Mouse (Mus musculus): ENCODE measurements around the gene Mcm6. TPM values are rescaled to one million over a fixed set of nuclear protein-coding genes. Genes with fewer than 3 reads are reported as not detected.

Mcm6 gene
- total RNA-seq (2021): 1 to 10 TPM; 4.5 to 7.1 TPM
- long read RNA-seq, experiment 1, full-length matches to known transcripts: 12 of 14 reads
- long read RNA-seq, experiment 1, partial matches to known transcripts: 0 of 14 reads
- long read RNA-seq, experiment 1, other reads (novel, unspliced or antisense): 2 of 14 reads
- long read RNA-seq, experiment 2, full-length matches to known transcripts: 12 of 12 reads
- long read RNA-seq, experiment 2, partial matches to known transcripts: 0 of 12 reads
- long read RNA-seq, experiment 2, other reads (novel, unspliced or antisense): 0 of 12 reads

- Histone ChIP-seq H3K27ac (no peak within 1 kb of the TSS), H3K4me3 (peak within 1 kb of the TSS; percentile 69)
- no peak for TF ChIP-seq CTCF (IDR thresholded peaks at IDR 0.05)
- intact Hi-C loops (cut with DNase I): no loop called here
- peak; percentile 89 to 91 for DNase-seq (ENCODE audit: extremely low spot score in 1 of 2, low spot score in 2 of 2)
Measured at GRCm38 (mm10) chr1:128359554-128360376, at the start of gene Mcm6. Gene Mcm6, minus strand, starts transcription at chr1:128359664.

DNA sequence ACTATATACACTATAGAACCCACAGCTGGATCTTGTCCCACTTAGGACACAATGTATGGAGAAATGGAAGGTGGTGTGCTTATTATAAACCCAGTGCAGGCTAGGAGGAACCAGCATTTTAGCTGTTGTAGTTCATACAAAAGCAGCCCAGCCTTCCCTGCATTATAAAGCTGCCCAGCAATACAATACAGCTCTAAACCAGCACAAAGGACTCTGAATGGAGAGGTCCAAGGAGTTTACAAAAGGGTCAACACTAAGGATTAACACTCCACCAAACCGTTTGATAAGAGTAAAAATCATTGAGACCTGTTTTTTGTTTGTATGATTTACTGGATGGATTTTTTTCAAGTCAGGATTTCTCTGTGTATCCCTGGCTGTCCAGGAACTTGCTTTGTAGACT, 47.4 kb upstream of the Mcm6 start:
- Histone ChIP-seq H3K27ac (no peak overlapping the region), H3K4me3 (no peak overlapping the region)
- intact Hi-C loops (cut with DNase I): no loop called here
- no peak for DNase-seq (ENCODE audit: extremely low spot score in 1 of 2, low spot score in 2 of 2)
- TF ChIP-seq CTCF (IDR thresholded peaks at IDR 0.05): no peak

GRCm38 (mm10) chr1:128405675-128406074, 46.2 kb upstream of the Mcm6 start:
- no peak for TF ChIP-seq CTCF (IDR thresholded peaks at IDR 0.05)
- no peak for DNase-seq (ENCODE audit: extremely low spot score in 1 of 2, low spot score in 2 of 2)
- intact Hi-C loops (cut with DNase I): no loop called here
- no peak overlapping the region for H3K4me3 ChIP-seq
- H3K27ac ChIP-seq: no peak overlapping the region

DNA sequence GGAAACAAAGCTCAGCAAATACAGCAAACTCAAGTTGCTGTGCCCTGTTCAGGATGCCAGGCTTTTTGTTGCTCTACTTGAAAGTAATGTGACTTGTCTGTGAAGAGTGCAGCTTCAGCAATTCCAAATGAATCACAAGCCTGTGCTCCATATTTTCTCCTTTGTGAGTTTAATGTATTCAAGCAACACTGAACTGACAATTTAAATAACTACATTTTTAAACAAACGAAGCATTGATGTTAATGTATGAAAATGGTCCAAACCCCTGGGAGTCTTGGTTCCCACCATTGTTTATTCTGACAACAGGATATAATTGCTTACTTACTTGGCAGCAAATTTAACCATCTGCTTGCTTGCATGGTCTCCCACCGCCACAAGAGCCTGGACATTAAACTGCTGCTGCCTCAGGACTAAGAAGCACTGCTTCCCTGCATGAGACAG, 45.6 kb upstream of the Mcm6 start:
- DNase-seq (ENCODE audit: extremely low spot score in 1 of 2, low spot score in 2 of 2): no peak
- intact Hi-C loops (cut with DNase I): no loop called here

GRCm38 (mm10) chr1:128400926-128401325, 41.5 kb upstream of the Mcm6 start:
- TF ChIP-seq CTCF (IDR thresholded peaks at IDR 0.05): no peak
- no peak overlapping the region for H3K27ac ChIP-seq
- intact Hi-C loops (cut with DNase I): no loop called here
- no peak for DNase-seq (ENCODE audit: extremely low spot score in 1 of 2, low spot score in 2 of 2)
- no peak overlapping the region for H3K4me3 ChIP-seq

More for the DNA sequence above, 45.6 kb upstream of the Mcm6 start:
- TF ChIP-seq CTCF (IDR thresholded peaks at IDR 0.05): no peak
- H3K27ac ChIP-seq: no peak overlapping the region; the same call in 1 of the 2 replicates
- H3K4me3 ChIP-seq: no peak overlapping the region

DNA sequence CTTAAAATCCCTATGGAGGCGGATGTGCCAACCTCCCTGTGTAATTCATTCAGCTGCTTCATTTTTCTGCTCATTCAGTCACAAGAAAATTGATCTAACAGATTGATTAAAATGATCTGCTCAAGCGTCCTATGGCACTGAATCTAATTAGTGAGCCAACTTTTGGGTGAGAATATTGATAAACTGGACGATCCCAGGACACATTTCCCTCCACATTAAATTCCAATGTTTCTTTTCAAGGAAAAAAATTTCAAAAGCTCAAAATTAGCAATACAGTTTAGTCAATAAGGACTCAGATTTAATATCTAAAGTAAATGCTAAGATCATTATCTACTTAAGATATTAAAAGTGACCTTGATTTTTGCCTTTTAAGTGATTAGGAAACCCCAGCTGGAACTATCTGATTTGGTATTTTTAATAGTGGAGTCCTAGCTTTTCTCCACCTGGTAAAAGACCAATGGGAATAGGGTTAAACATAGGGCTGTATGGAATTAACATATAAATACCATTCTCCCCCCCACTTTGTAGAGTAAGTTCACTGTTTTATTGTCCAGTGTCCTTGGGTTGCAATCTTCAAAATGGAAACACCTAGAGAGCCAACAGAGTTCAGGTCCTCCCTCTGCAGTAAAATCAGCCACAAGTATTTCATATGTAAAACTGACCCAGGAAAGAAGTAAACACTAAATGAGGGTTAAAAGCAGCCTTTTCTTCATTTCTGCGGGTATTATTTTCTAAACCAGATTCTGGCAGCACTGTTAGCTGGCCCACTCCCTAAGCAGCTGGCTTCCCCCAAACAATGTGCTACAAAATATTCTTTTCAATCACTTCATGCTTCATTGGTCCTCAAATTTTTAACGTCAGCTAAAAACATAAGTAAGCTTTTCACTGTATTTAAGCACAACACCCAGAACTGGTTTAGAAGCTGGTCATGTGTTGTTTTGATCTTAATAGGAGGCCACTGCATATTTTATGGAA, 40.8 kb upstream of the Mcm6 start:
- H3K4me3 ChIP-seq: no peak overlapping the region
- H3K27ac ChIP-seq: no peak overlapping the region
- no peak for TF ChIP-seq CTCF (IDR thresholded peaks at IDR 0.05)
- intact Hi-C loops (cut with DNase I): no loop called here
- no peak for DNase-seq (ENCODE audit: extremely low spot score in 1 of 2, low spot score in 2 of 2)

DNA sequence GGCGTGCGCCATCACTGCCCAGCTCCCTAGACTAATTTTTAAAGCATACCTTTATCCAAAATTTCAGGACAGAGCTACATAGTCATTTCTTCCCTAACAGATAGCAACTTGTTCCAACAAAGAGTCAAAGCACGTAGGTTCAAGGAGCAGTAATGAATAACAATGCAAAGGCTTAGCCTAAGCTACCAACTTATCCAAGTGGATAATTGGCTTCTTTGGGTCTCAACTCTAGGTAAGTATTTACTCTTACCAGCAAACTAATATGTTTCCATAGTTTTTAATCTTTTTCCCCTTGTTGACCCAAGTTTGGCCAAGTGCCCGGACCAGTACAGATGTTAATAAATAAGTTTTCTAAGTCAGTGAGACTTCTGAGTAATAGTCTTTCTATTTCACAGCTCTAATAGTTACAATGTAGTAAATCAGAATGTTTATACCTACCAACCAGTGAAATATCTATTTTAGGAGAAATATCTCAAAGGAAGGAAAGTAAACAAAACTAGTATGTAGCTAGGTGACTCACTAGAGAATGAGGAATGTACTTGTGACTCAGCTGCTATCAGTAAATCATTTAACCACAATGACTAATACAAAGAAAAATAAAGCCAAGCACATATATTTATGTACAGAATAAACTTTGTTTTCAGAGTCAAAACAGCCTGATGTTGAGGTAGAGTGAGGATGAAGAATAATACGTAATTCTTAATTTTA, 39.4 kb upstream of the Mcm6 start:
- intact Hi-C loops (cut with DNase I): no loop called here
- no peak for TF ChIP-seq CTCF (IDR thresholded peaks at IDR 0.05)
- no peak for DNase-seq (ENCODE audit: extremely low spot score in 1 of 2, low spot score in 2 of 2)
- Histone ChIP-seq H3K27ac (no peak overlapping the region), H3K4me3 (no peak overlapping the region)

- no peak overlapping the region for H3K27ac ChIP-seq
- no peak for TF ChIP-seq CTCF (IDR thresholded peaks at IDR 0.05)
- no peak overlapping the region for H3K4me3 ChIP-seq
- no peak for DNase-seq (ENCODE audit: extremely low spot score in 1 of 2, low spot score in 2 of 2)
- intact Hi-C loops (cut with DNase I): no loop called here
Measured at GRCm38 (mm10) chr1:128394657-128395056, 35.2 kb upstream of the Mcm6 start.

DNA sequence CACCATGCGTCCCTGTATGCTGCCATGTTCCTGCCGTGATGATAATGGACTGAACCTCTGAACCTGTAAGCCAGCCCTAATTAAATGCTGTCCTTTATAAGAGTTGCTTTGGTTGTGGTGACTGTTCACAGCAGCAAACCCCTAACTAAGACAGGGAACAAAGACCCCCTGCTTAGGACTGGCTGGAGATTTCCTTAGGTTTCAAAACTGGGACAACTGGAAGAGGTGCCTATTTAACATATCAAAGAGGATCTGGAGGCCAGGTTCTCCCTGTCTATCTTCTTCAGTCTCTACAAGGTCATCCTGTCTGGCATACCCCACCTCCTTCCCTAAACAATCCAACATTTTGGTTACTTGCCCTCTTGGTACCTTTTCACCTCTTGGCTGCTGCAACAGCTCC, 32.9 kb upstream of the Mcm6 start:
- intact Hi-C loops (cut with DNase I): no loop called here
- Histone ChIP-seq H3K4me3 (no peak overlapping the region), H3K27ac (no peak overlapping the region)
- TF ChIP-seq CTCF (IDR thresholded peaks at IDR 0.05): no peak
- DNase-seq (ENCODE audit: extremely low spot score in 1 of 2, low spot score in 2 of 2): no peak

DNA sequence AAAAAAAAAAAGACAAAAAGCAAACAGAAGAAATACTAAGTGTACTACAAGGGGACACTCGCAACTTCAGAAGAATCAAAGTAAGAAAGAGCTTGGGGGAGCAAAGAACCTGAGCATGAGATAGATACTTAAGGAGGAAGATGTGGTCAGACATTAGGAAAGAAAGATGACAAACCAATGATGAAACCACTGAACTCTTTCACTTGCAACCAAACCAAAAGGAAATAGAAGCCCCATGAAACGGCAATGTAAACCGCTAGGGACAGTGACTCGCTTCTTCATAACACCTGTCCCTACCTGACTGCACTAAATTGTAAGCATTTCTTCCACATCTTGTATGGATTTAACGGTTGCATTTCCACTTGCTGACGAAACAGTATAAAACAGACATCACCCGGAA, 27.0 kb upstream of the Mcm6 start:
- no peak overlapping the region for H3K4me3 ChIP-seq
- no peak for DNase-seq (ENCODE audit: extremely low spot score in 1 of 2, low spot score in 2 of 2)
- H3K27ac ChIP-seq: no peak overlapping the region
- intact Hi-C loops (cut with DNase I): no loop called here
- no peak for TF ChIP-seq CTCF (IDR thresholded peaks at IDR 0.05)

DNA sequence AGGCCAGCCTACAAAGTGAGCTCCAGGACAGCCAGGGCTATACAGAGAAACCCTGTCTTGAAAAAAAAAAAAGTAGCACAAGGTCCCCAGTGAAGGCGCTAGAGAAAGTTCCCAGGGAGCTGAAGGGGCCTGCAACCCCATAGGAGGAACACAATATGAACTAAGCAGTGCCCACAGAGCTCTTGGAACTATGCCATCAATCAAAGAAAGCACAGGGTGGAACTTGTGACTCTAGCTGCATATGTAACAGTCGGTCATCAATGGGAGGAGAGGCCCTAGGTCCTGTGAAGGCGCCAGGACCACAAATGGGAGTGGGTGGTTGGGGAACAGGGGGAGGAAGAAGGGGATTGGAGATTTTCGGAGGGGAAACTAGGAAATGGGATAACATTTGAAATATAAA, 17.4 kb upstream of the Mcm6 start:
- no peak for DNase-seq (ENCODE audit: extremely low spot score in 1 of 2, low spot score in 2 of 2)
- TF ChIP-seq CTCF (IDR thresholded peaks at IDR 0.05): no peak
- intact Hi-C loops (cut with DNase I): no loop called here
- no peak overlapping the region for H3K4me3 ChIP-seq
- no peak overlapping the region for H3K27ac ChIP-seq

Measured in left cerebral cortex, adult 2 months (tissue).